Comparison of ENCODE assay signal across 10 mouse cellular contexts in the genomic region with DNA sequence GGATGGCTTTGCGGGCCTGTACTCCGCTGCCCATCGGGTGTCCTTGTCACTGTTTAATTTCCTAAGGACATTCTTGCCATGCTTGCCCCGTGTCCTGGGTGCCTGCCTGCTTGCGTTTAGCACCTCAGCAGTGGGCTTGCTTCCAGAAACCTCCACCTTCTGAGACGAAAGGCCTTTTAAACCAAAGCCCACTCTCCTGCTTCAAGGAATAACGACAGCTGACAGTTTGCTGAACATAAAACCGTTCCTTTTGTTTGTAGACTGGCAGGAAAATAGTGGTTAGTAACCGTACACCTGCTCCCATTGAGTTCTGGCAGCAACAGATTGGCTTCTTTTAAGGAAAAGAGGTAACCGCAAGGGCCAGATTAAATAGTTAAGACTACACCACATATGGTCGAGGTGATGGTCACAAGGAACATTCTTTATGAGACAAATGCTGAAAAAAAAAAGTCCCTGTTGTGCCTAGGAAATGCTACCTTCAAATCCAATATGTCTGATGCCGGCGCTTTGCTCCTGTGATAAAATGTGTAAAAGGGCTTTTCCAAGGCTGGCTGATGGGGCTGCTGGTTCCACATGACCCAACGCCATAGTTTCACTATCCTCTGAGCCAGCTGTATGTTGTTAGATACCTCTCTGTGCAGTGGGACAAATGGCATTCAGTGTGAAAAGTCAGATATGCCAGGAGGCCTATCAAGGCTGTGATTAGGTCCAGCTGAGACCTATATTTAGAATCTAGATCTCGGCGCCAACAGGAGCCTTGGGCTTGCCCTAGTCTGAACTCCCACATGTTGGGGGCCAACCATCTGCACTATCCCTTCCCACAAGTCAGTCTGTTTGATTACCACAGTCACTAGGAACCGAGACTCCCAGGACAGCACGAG. TPM values are rescaled to one million over a fixed set of nuclear protein-coding genes. Genes with fewer than 3 reads are reported as not detected.
DNase-seq lines count a peak whose midpoint lies in the region; ATAC-seq and TF ChIP-seq lines count a peak whose summit lies in the region.
"Had no signal": no experiment of that assay in that cellular context is flagged by ENCODE, and none has a peak within 500 bp of the region (broad histone marks: within the 10 kb centered on the region; RNA-seq: fewer than 3 reads in every experiment).

No protein-coding gene starts in this region.

- no peak overlapping the region for H3K4me2 ChIP-seq in embryonic facial prominence, embryonic 15.5 days (replicated peaks)
- no peak overlapping the region for H3K4me2 ChIP-seq in hindbrain, embryonic 16.5 days (ENCODE audit: low read length)
- no peak overlapping the region for H3K4me2 ChIP-seq in midbrain, embryonic 16.5 days (ENCODE audit: low read length)
- H3K4me2 ChIP-seq: lung, embryonic 14.5 days had no signal

- WGBS in embryonic facial prominence, embryonic 15.5 days: 45% methylated on average over 18 of the region's 18 CpGs
- WGBS in hindbrain, embryonic 16.5 days: 49% methylated on average over 18 of the region's 18 CpGs
- WGBS in midbrain, embryonic 16.5 days: 44% methylated on average over 18 of the region's 18 CpGs

- no peaks in the 10 kb centered on the region for H3K27me3 ChIP-seq in embryonic facial prominence, embryonic 15.5 days
- no peaks in the 10 kb centered on the region for H3K27me3 ChIP-seq in hindbrain, embryonic 16.5 days (replicated peaks; ENCODE audit: control insufficient read depth, insufficient read depth, low read length)
- H3K27me3 ChIP-seq in midbrain, embryonic 16.5 days (ENCODE audit: control insufficient read depth, insufficient read depth, low read depth, low read length): no peaks in the 10 kb centered on the region

- H3K9me3 ChIP-seq in embryonic facial prominence, embryonic 15.5 days (replicated peaks): no peaks in the 10 kb centered on the region
- H3K9me3 ChIP-seq in hindbrain, embryonic 16.5 days (ENCODE audit: control insufficient read depth, low read length): no peaks in the 10 kb centered on the region
- H3K9me3 ChIP-seq in midbrain, embryonic 16.5 days (replicated peaks; ENCODE audit: control insufficient read depth, low read length, poor library complexity, severe bottlenecking): no peaks in the 10 kb centered on the region

- no peak overlapping the region for H3K9ac ChIP-seq in embryonic facial prominence, embryonic 15.5 days
- 0 out of 2 replicates have a peak overlapping the region, but pooled peaks have one; percentile 26 for H3K9ac ChIP-seq in hindbrain, embryonic 16.5 days (ENCODE audit: low read depth, low read length)
- peak overlapping the region; percentile 28 for H3K9ac ChIP-seq in midbrain, embryonic 16.5 days (ENCODE audit: low read depth, low read length)
- H3K9ac ChIP-seq: lung, embryonic 14.5 days had no signal

- H3K4me1 ChIP-seq in embryonic facial prominence, embryonic 15.5 days: peaks cover 57% of the 10 kb centered on the region
- peaks cover 50% of the 10 kb centered on the region for H3K4me1 ChIP-seq in hindbrain, embryonic 16.5 days (ENCODE audit: control insufficient read depth, insufficient read depth, low read depth, low read length)
- H3K4me1 ChIP-seq in midbrain, embryonic 16.5 days (ENCODE audit: control insufficient read depth, insufficient read depth, low read length): peaks cover 42% of the 10 kb centered on the region

- ATAC-seq in embryonic facial prominence, embryonic 15.5 days (ENCODE audit: insufficient number of reproducible peaks, low FRiP score, low TSS enrichment, low read depth): no peak
- ATAC-seq in hindbrain, embryonic 16.5 days: no peak
- ATAC-seq in midbrain, embryonic 16.5 days: no peak

- H3K36me3 ChIP-seq in embryonic facial prominence, embryonic 15.5 days: no peaks in the 10 kb centered on the region
- no peaks in the 10 kb centered on the region for H3K36me3 ChIP-seq in hindbrain, embryonic 16.5 days (ENCODE audit: control insufficient read depth, insufficient read depth, low read length)
- peaks cover 7% of the 10 kb centered on the region; the same call in 1 of the 2 replicates for H3K36me3 ChIP-seq in midbrain, embryonic 16.5 days (ENCODE audit: control insufficient read depth, insufficient read depth, low read length)

- no peak for DNase-seq in layer of hippocampus, adult 2 months (ENCODE audit: low spot score in 2 of 2)
- no peak for DNase-seq in layer of hippocampus, postnatal 10 days (ENCODE audit: low spot score in 2 of 2)
- no peak for DNase-seq in left cerebral cortex, adult 11 months (ENCODE audit: low spot score)
- DNase-seq in gastrocnemius, postnatal 10 days: no peak
- DNase-seq in thymus, postnatal 14 days: no peak
- DNase-seq: lung, embryonic 14.5 days had no signal

- no peak for TF ChIP-seq CTCF in layer of hippocampus, adult 2 months (conservative IDR thresholded peaks at IDR 0.05)

- no peak overlapping the region for H3K4me3 ChIP-seq in layer of hippocampus, adult 2 months
- no peak overlapping the region for H3K4me3 ChIP-seq in embryonic facial prominence, embryonic 15.5 days (replicated peaks)
- H3K4me3 ChIP-seq in hindbrain, embryonic 16.5 days (ENCODE audit: low read length): no peak overlapping the region
- no peak overlapping the region for H3K4me3 ChIP-seq in midbrain, embryonic 16.5 days (ENCODE audit: low read depth, low read length)

- peak overlapping the region; percentile 88 for H3K27ac ChIP-seq in layer of hippocampus, adult 2 months
- H3K27ac ChIP-seq in embryonic facial prominence, embryonic 15.5 days (replicated peaks): peak overlapping the region; percentile 56
- peak overlapping the region; percentile 40; the same call in 1 of the 2 replicates for H3K27ac ChIP-seq in hindbrain, embryonic 16.5 days (ENCODE audit: low read depth, low read length)
- peak overlapping the region; percentile 27; the same call in 1 of the 2 replicates for H3K27ac ChIP-seq in midbrain, embryonic 16.5 days (ENCODE audit: low read length)

RNA-seq across cellular contexts. Expression of a gene that starts 14.2 kb away (rescaled TPM):
- 10 to 100 TPM; 75.7 to 83.3 TPM for total RNA-seq in layer of hippocampus, adult 2 months (2021)
- 10 to 100 TPM; 28.1 to 30.5 TPM for total RNA-seq in layer of hippocampus, postnatal 10 days (2021)
- polyA plus RNA-seq in embryonic facial prominence, embryonic 15.5 days (2015; fragmentation: Nextera tagmentation; extraction: Ambion mirVana): 14.4 and 15.8 TPM in 2 replicates
- polyA plus RNA-seq in hindbrain, embryonic 16.5 days (2015; fragmentation: Nextera tagmentation; extraction: Ambion mirVana): 20.2 and 20.9 TPM in 2 replicates
- polyA plus RNA-seq in midbrain, embryonic 16.5 days (2015; fragmentation: Nextera tagmentation; extraction: Ambion mirVana): 23.7 and 24.3 TPM in 2 replicates
- total RNA-seq in gastrocnemius, postnatal 10 days (2021): 1 to 10 TPM; 4.0 to 4.8 TPM

RNA-seq across cellular contexts. Expression of a gene that starts 57.8 kb away (rescaled TPM):
- not detected for total RNA-seq in layer of hippocampus, adult 2 months (2021)
- total RNA-seq in layer of hippocampus, postnatal 10 days (2021): not detected
- not detected in 2 replicates for polyA plus RNA-seq in embryonic facial prominence, embryonic 15.5 days (2015; fragmentation: Nextera tagmentation; extraction: Ambion mirVana)
- 0.94 and 1.1 TPM in 2 replicates for polyA plus RNA-seq in hindbrain, embryonic 16.5 days (2015; fragmentation: Nextera tagmentation; extraction: Ambion mirVana)
- 0.70 and 1.3 TPM in 2 replicates for polyA plus RNA-seq in midbrain, embryonic 16.5 days (2015; fragmentation: Nextera tagmentation; extraction: Ambion mirVana)
- not detected for total RNA-seq in gastrocnemius, postnatal 10 days (2021)
- total RNA-seq: ES-E14 had no signal
- polyA plus RNA-seq: lung, embryonic 14.5 days had no signal

Comparison
In these comparisons a context has a peak if more than half of its experiments do, and no peak if none do; other contexts are left out.
1. H3K27ac ChIP-seq: peak in every context shown above with its lines; median percentile 88 in layer of hippocampus, adult 2 months; 56 in embryonic facial prominence, embryonic 15.5 days; 40 in hindbrain, embryonic 16.5 days; 27 in midbrain, embryonic 16.5 days.
2. RNA of a gene that starts 14.2 kb away (total RNA-seq): 75.7 to 83.3 TPM in layer of hippocampus, adult 2 months and 28.1 to 30.5 TPM in layer of hippocampus, postnatal 10 days; 4.0 to 4.8 TPM in gastrocnemius, postnatal 10 days; every median in the first group is over 4 times any median in the second.